Mouse (Mus musculus) mature B cell (primary cell): Measurements from ENCODE around the gene Hoxc9.

Source experiments
- in situ Hi-C: fragments of 300-500 bp; cut with MboI; formaldehyde crosslinking; loops from 2 replicates; pipeline ENCODE4 v1.14.3; 2019

Hoxc9 gene

GRCm38 (mm10) chr15:102976631-102977422 is 588 bp downstream of the Hoxc9 start:
- in situ Hi-C loops = loop anchor here (25.0 kb wide), 1 partner anchor 335 kb away; the partner anchor contains the start of gene Gpr84

- in situ Hi-C loops = loop anchor here (25.0 kb wide), 1 partner anchor 335 kb away; the partner anchor contains the start of gene Gpr84
Observed at GRCm38 (mm10) chr15:102977423-102977974, 1.3 kb downstream of the Hoxc9 start.

DNA sequence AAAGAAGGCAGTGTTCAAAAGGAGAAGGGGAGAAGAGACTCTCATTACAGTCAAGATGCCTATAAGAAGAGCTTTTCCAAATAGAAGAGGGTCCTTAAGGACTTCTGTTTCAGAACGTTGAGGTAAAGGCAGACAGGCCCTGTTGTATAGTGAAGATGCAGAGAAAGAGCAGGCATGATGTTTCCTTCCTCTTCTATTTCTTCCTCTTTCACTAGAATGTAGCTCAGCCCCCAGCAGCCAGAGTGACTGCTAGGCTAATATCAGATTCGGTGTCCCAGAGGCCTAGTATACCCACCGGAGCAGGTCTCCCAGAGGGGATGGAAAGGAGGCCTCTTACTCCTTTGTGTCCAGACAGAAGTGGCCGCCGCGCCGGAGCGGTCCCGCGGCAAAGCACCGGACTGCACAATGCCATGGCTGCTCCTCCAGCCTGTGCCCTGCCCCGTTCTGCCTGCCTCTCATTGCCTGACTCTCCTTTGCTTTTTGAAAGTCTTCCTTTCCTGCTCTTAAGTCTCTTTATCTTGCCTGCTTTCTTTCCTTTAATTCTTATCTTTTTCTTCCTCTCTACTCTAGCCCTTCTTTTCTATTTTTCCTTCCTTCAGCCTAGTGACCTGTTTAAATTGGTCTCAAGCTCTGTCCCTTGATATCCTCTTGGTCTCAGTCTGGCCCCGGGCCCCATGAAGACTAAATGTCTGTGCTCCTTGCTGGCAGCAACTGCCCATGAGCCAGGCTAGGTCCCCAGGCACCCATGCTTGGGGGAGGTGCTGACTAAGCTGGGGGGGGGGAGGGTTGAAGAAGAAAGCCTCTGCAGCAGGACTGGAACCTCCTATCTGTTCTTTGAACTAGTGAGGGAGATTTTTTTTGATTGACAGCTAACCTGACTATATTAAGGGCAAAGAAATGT is 2.6 kb downstream of the Hoxc9 start:
- in situ Hi-C loops = loop anchor here (25.0 kb wide), 1 partner anchor 333 kb away; the partner anchor contains the start of gene Gpr84

- in situ Hi-C loops = loop anchor here (10.0 to 25.0 kb wide), 2 partner anchors 195 to 332 kb away; partner anchors contain the start of gene Gpr84
Observed at GRCm38 (mm10) chr15:102979936-102980335, 3.7 kb downstream of the Hoxc9 start.

DNA sequence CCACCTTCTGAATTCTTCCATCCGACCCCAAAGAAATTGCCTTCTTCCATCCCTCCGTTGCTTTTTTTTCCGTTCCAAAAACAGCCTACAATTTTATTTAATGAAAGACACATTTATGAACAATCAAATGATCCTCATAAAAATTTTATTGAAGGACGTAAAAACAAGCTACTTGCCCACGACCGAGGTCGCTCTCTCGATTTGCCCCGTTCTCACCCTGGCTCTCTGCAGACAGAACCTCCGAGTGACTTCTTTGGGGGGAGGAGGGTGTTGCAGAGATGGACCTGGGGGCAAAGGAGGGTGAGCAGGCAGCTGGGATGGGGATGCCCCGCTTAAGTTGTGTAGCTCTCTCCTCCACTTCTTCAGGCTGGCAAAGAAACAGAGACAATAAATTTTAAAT is 4.1 kb downstream of the Hoxc9 start:
- in situ Hi-C loops = loop anchor here (10.0 to 25.0 kb wide), 2 partner anchors 194 to 332 kb away; partner anchors contain the start of gene Gpr84

GRCm38 (mm10) chr15:102980912-102981311 is 4.7 kb downstream of the Hoxc9 start:
- in situ Hi-C loops = loop anchor here (10.0 to 25.0 kb wide), 2 partner anchors 194 to 331 kb away; partner anchors contain the start of gene Gpr84

- in situ Hi-C loops = loop anchor here (10.0 to 25.0 kb wide), 2 partner anchors 193 to 331 kb away; partner anchors contain the start of gene Gpr84
Observed at GRCm38 (mm10) chr15:102981379-102982288, 5.4 kb downstream of the Hoxc9 start.

- in situ Hi-C loops = loop anchor here (10.0 to 25.0 kb wide), 2 partner anchors 191 to 329 kb away; partner anchors contain the start of gene Gpr84
Observed at GRCm38 (mm10) chr15:102983716-102984115, 7.5 kb downstream of the Hoxc9 start.

DNA sequence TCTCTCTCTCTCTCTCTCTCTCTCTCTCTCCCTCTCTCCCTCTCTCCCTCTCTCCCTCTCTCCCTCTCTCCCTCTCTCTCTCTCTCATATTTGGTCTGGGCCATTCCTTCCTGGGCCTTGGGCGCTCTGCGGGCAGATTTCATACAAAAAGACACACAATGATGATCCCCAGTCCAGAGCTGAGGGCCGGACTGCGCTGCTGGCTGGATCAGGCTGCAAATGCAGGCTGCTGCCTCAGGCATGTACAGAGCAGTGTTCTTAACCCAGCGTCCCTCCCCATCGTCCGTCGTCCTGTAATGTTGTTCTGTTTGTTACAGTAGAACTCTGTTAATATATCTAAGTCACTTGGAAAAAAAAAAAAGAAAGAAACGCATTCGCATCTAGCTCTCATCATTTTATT is 8.3 kb downstream of the Hoxc9 start:
- in situ Hi-C loops = loop anchor here (10.0 to 25.0 kb wide), 2 partner anchors 190 to 328 kb away; partner anchors contain the start of gene Gpr84

DNA sequence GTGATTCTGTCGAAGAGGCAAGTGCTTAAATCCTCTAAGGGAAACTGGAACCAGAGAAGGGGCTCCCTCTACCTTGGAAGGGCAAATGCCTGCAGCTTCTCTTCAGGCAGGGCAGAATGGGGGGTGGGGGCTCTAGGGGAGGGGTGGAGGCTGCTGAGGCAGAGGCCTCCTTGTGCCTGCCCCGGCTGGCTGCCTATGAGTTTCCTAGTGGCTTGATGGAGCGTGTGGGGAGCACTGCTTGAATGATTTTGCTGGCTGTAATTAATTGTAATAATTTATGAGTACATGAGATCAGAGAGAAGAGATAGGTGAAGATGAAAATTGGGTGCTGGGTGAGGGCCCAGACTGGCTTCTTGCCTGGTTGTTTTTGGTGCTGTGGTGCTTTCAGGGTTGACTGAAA is 8.7 kb downstream of the Hoxc9 start:
- in situ Hi-C loops = loop anchor here (10.0 to 25.0 kb wide), 2 partner anchors 190 to 327 kb away; partner anchors contain the start of gene Gpr84

GRCm38 (mm10) chr15:102987124-102987833 is 11.0 kb downstream of the Hoxc9 start:
- in situ Hi-C loops = loop anchor here (10.0 to 25.0 kb wide), 2 partner anchors 188 to 325 kb away; partner anchors contain the start of gene Gpr84

- in situ Hi-C loops = loop anchor here (10.0 to 25.0 kb wide), 2 partner anchors 187 to 324 kb away; partner anchors contain the start of gene Gpr84
Observed at GRCm38 (mm10) chr15:102988078-102988477, 11.8 kb downstream of the Hoxc9 start.

DNA sequence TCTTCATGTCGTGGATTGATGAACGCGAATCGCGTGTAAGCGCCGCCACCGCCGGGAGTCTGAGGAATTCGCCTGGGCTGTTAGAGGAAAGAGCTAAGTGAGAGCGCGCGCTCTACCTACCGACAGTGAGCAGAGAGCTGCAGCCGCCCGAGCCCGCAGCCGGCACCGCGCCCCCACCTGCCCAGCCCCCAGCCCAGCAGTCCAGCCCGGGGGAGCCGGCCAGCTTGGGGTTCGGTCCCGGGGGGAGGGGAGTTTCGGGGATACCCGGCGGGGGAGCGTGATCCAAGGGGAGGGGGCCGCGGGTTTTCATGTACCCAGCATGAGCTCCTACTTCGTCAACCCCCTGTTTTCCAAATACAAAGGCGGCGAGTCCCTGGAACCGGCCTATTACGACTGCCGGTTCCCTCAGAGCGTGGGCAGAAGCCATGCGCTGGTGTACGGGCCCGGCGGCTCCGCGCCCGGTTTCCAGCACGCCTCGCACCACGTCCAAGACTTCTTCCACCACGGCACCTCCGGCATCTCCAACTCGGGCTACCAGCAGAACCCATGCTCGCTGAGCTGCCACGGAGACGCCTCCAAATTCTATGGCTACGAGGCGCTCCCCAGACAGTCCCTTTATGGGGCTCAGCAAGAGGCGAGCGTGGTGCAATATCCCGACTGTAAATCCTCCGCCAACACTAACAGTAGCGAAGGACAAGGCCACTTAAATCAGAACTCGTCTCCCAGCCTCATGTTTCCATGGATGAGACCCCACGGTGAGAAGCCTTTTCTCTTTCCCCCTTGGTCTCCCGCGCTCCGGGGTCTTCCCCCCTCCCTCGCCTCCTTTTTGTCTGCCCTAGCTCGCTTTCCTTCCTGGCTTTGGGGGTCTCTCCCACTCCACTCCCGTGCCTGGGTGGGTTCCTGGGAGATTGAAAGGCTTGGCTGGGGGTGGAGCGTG is 14.5 kb downstream of the Hoxc9 start, which contains the start of gene Hoxc8:
Gene Hoxc8, plus strand, starts transcription at position 147 of the 937 bp plus-strand sequence.
- in situ Hi-C loops = loop anchor here (25.0 kb wide), 1 partner anchor 322 kb away; the partner anchor contains the start of gene Gpr84

GRCm38 (mm10) chr15:102991782-102992181 is 15.5 kb downstream of the Hoxc9 start:
- in situ Hi-C loops = loop anchor here (25.0 kb wide), 1 partner anchor 321 kb away; the partner anchor contains the start of gene Gpr84

- in situ Hi-C loops = loop anchor here (25.0 kb wide), 1 partner anchor 320 kb away; the partner anchor contains the start of gene Gpr84
Observed at GRCm38 (mm10) chr15:102992206-102992605, 16.0 kb downstream of the Hoxc9 start.

DNA sequence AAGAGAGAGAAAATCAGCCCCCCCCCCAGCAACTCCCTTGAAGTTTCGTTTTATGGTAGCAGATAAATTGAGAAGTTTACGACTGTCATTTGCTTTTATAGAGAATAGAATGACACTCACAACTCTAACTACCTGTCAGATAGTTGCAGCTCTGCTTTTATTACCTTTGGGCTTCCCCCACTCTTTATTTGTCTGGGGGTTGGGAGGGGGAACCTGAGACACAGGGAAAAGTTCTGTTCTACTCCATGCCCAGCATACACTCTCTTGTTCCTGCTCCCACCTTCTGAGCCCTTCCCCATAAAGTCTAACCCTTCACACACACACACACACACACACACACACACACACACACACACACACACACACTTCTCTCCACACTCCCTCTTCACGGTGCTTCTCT is 16.6 kb downstream of the Hoxc9 start:
- in situ Hi-C loops = loop anchor here (25.0 kb wide), 1 partner anchor 319 kb away; the partner anchor contains the start of gene Gpr84

GRCm38 (mm10) chr15:102996548-102996947 is 20.3 kb downstream of the Hoxc9 start:
- in situ Hi-C loops = loop anchor here (25.0 kb wide), 1 partner anchor 316 kb away; the partner anchor contains the start of gene Gpr84

DNA sequence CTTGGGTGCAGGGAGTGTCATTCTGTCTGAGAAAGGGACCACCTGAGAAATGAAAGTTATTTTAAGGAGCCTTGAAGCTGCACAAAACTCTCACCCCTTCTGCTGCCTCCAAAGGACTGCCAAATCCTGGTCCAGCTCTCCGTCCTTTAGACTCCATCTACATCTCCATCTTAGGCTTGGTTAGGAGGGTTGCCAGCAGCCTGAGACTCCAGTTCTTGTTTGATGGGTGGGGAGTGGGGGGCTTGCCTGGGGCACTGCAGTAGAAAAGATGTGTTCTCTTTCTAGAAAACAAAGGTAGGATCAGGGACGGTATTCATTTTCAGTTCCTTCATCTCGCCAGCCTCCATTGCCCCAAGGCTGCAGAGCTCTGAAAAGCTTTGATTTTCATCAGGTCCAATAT is 21.2 kb downstream of the Hoxc9 start:
- in situ Hi-C loops = loop anchor here (25.0 kb wide), 1 partner anchor 315 kb away; the partner anchor contains the start of gene Gpr84
